Mouse (Mus musculus): ENCODE results near the gene Il12rb1. TPM values are rescaled to one million over a fixed set of nuclear protein-coding genes. Genes with fewer than 3 reads are reported as not detected.

The Il12rb1 gene
- under 1 TPM in 2 of 4 experiments, not detected in 2; 0.16 to 0.49 TPM for total RNA-seq (2022)

DNA sequence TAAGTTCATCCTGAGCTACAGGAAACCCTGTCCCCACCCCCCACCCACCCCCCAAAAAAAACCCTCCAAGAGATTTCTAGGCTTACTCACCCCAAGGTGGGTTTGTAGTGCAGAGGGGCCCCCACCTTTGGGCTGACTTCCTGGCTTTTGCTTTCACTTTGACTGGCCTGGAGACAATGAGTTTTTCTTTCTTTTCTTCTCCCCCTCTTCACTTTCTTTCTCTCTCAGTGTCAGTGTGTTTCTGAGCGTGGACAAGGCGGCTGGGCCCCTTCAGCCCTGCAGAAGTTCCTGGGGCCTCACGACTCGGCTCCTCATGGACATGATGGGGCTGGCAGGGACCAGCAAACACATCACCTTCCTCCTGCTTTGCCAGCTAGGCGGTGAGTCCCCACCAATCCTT is at the start of gene Il12rb1:
Gene Il12rb1 (plus strand): TSS at position 211 of the 400 bp plus-strand sequence.
- DNase-seq (ENCODE audit: low spot score), result no peak

DNA sequence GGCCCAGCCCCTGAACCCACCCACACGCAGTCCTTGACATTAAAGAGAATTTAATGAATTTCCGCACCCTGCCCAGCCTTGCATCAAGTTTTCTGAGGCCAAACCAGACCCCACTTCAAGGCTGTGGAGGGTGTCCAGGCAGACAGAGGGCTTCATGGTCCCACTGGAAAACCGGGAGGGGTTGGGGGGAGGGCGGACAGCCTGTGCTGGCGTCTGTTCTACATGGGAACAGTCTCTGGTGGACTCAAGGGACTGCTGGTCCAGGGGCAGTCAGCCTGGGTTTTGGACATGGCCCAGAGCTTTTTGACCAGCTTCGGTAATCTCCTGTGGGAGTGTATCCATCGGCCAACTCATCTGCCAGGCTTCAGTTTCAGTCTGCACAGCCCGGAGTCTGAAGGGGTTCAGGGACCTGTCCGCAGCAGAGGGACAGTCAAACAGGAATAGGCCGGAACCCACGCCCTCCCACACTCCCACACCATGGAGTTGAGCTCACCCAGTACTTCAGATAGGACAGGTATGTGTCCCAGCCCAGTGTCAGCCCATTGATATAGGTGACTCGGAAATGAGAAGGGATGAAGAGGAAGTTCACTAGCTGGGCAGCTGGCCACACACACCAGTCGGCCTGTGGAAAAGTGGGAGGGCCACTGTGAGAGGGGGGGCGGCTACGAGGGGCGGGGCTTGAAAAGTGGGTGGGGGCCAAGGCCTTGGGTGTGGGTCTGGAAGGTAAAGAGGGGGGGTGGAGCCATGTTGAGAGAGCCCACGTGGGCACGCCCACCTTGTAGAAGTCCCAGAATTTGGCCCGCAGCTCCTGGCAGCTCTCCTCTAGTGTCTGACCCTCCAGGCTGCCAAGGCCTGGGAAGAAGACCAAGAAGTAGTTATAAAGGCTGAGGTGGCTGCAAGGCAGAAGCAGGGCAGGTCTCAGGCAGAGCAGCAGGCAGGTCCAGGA is 49.4 kb upstream of the Il12rb1 start:
- DNase-seq (ENCODE audit: low spot score), result no peak

DNA sequence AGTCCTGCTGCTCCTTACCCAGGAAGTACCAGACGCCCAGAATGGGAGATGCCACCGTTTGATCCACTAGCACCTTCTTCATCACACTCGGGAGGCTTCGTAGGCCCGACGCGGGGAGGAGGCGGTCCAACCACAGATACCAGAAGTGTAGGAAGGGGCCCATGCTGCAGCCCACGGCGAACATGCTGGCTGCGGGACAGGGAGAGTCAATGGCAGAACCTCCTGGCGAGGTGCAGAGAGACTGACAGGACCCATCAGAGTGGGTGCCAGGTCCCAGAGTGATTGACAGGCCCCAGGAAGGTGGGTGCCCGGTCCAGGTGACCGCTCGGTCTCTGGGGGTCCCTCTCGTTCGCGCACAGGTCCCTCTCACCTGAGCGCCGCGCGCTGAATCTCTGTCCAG is 47.9 kb upstream of the Il12rb1 start:
- DNase-seq (ENCODE audit: low spot score), result no peak

DNA sequence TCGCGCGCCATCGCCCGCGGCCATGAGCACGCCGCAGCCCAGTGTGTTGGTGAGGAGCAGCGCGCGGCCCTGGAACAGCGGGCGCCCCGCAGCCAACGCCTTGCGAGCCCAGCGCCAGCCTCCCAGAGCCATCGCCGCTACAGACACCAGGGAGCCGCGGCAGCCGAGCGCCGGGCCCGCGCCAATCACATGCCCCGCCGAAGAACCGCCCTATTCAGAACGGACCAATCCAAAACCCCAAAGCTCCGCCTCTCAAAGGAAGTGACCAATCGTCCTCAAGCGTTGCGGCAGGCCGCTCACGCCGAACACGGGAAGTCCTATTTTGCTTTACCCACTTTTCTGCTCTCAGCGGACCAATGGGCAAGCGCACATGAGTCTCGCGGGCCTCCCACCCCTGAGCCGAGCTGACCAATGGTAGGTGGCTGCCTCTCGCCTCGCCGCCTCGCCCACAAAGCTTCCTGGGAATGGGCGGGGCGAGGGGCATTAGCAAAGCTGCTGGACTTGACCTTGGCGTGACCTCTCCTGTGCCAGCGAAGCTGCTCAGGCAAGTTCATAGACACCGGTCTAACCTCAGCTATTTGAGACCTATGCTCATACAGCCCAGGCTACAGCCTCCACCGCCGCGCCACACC is 47.4 kb upstream of the Il12rb1 start, which contains the start of gene Mpv17l2:
Gene Mpv17l2 (minus strand): TSS at position 172 of the 632 bp plus-strand sequence.
- peak; percentile 97 for DNase-seq (ENCODE audit: low spot score)

DNA sequence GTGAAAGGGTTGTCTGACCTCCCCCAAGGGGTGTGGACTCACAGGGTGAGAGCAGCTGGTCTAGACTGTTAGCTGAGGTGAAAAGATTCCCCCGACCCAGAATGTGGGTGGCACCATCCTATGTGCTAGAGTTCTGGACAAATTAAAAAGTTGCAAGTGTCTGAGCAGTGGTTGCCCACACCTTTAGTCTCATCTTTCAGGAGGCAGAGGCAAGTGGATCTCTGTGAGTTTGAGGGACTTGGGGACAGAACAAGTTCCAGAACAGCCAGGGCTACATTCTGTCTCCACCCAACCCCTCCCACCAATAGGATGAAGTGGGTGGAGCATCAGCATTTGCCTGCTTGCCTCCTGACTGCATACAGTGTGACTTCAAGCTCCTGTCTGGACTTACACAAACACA is 46.1 kb upstream of the Il12rb1 start:
- no peak for DNase-seq (ENCODE audit: low spot score)

DNA sequence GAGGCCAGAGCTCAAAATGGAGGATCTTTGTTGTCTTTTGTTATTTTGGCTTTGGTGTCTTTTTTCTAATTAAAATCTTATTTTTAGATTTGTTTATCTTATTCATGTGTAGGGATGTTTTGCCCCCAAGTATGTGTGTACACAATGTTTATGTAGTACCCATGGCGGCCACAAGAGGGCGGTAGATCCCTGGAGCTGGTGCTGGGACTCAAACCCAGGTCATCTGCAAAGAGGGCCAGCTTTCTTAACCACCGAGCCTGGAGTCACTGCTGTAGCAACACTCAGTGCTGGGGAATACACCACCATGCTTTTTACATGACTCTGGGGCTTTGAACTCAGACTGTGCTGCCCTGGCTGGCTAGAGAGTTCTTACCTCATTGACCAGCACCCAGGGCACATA is 44.9 kb upstream of the Il12rb1 start:
- no peak for DNase-seq (ENCODE audit: low spot score)

DNA sequence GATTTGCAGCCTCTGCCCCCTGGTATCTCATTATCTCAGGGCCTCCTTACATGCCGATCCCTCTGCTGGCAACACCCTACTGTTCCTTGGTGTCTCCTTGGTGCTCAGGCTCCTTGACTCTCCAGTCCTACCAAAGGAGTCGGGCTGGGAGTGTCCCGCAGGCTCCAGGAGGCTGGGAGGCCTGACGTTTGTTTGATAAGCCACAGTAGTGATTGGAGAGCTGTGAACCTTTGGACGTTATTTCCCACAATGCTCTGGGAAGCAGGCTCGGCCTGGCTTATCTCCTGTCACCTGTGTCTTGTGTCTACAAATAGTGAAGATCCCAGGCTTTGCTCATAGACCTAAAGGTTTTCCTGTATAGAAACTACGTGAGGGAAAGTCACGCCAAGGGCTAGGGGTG is 44.2 kb upstream of the Il12rb1 start:
- DNase-seq (ENCODE audit: low spot score), result no peak

DNA sequence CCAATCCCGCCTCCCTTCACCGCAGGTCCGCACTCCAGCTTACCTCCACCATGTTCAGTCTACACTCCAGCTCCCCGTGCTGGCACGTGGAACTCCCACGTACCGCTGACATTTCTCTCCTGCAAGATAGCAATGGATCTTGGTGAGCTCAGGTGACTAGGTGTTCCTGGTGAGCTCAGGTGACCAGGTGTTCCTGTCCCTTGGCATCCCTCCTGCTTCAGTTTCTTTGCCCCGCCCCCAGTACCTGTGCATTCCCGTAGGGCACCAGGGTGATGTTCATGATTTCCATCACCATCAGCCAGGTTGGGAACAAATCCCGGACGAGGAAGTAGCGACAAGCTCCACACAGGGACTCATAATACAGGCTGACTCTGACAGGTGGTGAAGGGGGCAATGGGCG is 43.6 kb upstream of the Il12rb1 start:
- no peak for DNase-seq (ENCODE audit: low spot score)

DNA sequence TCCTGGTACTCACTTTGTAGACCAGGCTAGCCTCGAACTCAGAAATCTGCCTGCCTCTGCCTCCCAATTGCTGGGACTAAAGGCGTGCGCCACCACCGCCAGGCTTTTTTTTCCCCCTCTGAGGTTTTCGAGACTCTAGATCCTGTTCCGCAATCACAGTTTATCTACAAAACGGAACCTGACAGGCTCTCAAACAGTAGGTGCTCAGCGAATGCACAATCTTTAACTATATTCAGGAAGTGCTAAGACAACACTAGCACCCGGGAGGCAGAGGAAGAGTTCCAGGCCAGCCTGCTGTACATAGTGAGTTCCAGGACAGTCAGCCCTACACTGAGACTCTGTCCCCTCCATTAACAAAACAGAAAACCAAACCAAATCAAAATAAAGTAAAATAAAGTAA is 42.9 kb upstream of the Il12rb1 start:
- DNase-seq (ENCODE audit: low spot score), result no peak

DNA sequence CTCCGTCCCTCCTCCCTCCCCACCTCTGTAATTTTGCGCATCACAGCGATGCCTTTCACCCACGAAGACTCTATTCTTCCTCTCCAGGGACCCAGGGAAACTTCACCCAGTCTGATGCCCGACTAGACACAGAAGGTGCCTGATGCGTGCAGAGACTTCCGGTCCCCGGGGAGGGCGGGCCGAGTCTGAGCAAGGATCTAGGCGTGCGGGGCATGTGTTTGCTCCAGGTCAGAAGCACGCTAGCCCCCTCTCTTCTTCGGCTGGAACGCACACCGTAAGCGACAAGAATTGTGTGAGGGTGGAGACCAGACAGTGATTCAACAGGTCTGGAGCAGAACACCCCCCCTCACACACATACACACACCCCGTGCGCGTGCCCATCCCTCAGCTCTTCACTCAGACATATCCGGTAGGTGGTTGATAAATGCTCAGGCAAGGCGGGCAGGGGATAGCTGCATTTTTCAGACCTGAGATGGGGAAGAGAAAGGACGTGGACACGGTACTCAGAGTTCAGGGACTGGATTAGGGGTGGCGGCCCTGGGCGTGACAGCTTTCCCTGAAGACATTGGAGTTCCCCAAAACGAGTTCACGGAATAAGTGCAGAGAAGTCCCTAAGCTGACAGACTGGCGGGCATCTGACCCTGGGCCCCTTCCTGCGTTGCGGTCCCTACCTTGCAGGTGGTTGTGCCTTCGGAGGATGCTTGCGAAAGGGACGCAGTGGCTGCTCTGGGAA is 42.2 kb upstream of the Il12rb1 start:
- DNase-seq (ENCODE audit: low spot score), result no peak

DNA sequence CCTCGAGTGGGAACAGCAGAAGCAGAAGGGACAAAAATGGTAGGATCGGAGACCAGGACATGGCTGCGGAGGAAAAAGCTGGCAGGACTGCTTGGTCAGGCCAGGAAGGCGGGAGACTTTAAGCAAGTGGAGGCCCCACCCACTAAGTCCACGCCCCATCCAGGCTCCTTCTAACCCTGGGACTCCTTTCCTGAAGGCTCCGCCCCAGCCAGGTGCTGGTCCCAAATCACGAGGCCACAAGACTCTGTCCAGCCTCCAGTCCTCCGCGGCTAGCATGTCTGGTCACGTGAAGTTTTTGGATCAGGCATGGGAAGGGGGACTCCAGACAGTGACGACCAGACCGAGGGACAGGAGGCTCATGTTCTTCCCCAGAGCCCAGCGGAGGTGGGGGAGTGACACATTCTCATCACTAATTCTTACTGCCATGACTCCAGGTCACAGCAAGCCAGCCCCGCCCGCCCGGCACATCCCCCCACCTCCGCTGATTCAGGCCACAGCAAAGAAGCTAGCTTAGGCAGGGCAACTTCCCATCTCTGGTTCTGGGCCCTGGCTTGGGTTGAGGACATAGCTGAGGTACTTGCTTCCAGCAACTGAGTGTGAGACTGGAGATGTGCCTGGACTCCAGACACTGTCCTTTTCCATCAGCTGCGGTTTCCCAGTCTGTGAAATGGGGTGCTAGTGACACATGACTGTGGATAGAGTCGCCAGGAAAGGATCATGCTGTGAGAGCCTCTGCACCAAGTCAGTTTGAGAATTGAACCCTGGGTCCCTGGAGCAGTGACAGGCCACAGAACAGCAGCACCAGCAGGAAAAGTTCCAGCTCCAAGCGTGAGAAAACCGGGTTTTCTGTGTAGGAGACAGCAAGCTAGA is 41.4 kb upstream of the Il12rb1 start:
- peak; percentile 54 for DNase-seq (ENCODE audit: low spot score)

DNA sequence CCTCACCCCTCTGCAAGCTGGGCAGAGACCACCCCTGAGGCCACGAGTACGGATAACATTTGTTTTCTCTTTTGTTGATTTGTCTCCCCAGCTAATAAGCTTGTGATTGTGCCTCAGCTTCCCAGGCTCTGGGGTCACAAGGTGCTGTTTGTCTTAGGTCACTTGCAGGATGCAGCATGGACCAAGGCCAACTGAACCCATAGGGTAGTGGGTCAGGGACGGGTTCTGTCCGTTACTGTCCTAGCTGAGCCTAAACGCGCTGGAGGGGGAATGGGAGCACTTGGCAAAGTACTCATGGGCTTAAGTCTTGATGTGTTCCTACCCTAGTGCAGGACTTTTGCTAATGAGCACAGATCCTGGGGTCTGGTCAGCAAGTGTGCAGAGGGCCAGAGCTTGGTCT is 40.7 kb upstream of the Il12rb1 start:
- DNase-seq (ENCODE audit: low spot score), result no peak

DNA sequence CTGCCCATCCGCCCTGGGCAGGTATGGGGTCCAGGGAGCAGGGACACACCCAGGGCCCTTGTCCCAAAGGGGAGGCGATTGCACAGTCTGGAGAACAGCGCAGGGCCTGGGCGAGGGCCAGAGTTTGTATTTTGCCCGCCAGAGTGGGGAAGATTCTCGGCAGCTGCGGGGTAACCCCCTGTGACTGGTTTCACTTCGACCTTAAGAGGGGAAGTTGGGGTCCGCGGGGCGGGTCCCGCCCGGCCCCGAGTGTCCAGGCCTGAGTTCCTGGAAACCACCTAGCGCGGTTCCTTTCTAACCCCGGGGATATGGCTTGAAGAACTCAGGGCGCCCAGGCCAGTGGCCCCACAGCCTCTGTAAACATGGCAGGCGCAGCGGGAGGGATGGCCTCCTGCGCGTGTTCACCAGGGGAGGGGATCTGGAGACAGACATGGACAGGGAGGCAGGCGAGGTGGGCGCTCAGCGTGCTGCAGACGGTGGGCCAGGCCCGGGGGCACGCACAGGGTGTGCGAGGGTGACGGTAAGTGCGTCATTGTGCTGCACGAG is 39.9 kb upstream of the Il12rb1 start:
- DNase-seq (ENCODE audit: low spot score), result no peak

DNA sequence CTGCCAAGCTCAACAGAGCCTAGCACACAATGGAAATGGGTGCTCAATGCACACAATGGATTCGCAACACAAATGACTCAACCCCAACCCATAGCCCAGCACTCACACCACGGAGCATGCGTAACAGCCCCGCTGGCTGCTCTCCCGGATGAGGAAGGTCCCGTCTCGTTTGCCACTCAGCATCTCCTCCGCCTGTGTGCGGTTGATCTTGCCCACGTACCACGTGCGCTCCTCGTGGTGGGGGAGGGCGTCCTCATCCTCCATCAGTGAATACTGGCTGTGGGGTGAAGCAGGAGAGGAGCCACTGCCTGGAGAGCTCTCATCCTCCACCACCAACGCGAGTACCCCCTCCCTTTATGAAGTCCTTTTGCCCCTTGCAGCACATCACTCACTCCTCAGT is 39.3 kb upstream of the Il12rb1 start:
- DNase-seq (ENCODE audit: low spot score), result no peak

DNA sequence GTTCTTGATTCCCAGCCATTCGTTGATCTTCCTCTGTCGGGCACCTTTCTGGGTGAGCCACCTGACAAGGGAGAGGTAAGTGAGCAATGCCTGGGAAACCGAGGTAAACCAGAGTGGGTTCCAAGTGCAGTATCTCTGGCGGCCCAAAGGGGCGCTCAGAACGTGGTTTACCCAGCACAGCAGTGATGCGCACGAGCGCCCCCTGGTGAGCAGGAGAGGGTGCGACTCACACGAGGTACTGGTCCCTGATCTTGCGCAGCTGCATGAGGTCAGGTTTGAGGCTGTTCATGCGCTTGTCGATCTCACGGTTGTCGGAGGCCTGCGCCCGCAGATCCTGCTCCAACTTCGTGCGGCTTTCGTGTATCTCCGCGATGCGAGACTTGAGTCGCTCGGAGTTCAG is 38.9 kb upstream of the Il12rb1 start:
- peak; percentile 91 for DNase-seq (ENCODE audit: low spot score)

DNA sequence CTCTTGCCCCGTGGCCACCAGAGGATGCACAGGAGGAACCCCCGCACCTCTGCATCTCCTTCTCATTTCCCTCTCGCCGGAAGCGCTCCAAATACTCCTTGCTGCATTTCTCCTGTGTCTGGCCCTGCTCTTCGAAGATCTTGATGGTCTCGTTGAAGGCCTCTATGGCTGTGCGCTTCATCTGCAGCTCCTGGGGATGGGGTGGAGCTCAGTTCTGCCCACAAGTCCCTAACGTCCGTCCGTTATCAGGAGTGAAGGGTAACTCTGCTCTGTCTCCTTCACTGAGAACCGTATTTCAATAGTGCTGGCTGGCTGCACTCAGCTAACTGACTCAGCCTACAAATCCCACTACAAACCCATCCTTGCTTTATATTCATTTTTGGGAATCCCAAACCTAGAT is 38.4 kb upstream of the Il12rb1 start:
- no peak for DNase-seq (ENCODE audit: low spot score)

DNA sequence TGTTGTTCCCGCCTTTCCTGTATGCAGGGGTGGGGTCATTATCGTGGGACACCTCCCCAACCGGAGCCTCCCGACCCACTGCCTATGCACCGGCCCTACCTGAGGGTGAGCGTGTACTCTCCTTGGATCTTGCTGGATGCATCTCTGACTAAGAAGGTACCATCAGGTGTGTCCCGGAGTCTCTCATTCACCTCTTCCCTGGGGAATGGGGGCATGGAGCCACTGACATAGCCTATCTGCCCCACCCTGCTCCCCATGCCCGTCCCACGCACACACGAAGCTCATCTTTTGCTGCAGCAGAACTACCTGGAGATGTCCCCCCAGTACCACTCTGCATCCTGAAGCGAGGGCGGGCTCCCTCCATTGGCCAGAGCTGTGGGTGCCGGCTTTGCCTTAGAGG is 37.5 kb upstream of the Il12rb1 start:
- no peak for DNase-seq (ENCODE audit: low spot score)

DNA sequence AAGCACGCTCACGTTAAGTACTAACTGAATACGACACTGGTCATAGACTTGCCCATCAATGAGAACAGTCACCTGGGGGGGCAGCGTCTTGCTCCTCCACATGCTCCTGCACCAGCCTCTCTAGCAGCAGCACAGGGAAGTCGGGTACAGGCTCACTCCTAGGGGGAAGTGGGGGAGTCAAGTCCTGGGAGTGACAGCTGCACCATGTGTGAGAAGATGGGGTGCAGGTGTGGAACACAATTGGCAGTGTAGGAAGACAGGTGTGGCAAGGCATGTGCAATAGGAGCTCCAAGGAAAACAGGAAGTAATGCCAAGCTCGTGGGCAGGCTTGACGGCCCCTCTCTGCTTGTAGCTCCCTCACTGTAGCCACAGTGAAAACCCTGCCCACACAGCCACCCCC is 37.0 kb upstream of the Il12rb1 start:
- DNase-seq (ENCODE audit: low spot score), result no peak

DNA sequence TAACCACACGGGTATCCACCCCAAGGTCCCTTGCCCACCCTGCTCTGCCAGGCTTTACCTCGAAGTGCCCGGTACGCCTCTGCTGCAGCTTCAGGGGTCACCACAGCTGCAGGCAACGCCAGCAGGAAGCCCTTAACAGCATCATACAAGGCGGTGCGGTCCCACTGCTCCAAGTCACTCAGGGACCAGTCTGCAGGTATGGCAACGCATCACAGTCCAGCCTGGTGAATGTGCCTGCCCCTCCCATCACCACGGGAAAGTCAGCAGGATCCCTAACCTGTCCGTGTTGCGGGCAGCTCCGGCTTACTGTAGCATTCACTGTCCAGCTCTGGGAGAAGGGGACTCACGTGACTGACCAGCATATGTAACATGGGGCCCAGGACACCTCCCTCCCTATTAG is 36.2 kb upstream of the Il12rb1 start:
- no peak for DNase-seq (ENCODE audit: low spot score)

DNA sequence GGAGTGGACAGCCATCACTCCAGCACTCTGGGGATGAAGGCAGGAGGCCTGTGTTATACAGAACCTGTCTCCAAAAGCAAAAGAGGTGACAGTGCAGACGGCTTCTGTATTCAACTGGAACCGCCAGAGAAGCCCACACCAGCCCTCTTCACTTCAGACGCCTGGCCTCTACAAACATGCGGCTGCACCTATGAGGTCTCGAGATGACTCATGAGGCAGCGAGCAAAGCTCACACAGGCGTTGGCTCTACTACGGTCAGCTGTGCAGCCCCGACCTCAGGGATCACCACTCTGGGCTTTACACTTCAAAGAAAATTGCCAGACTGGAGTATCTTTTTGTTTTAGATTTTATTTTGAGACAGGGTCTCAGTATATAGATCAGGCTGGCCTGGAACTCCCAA is 35.4 kb upstream of the Il12rb1 start:
- no peak for DNase-seq (ENCODE audit: low spot score)

DNA sequence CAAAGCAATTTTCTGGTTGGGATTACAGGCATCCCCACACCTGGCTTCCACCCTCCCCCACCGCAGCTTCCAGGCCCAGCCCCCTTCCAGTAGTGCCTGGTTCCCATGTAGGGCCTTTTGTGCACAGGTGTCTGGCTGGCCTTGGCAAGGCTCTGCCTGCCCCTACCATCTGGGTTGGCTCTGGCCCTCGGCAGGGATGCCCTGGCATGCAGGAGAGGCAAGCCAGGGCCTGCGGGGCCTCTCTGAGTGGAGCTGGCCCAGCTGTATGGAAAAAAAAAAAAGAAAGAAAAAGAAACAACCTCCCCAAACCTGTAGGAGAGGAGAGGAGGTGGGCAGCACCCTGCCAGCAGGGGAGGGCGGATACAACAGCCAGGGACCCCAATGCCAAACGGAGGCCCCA is 34.8 kb upstream of the Il12rb1 start:
- no peak for DNase-seq (ENCODE audit: low spot score)

All from heart, adult 8-10 months (tissue).